Mouse (Mus musculus) forebrain, embryonic 16.5 days (tissue): ENCODE data around the gene Irs1. TPM values are rescaled to one million over a fixed set of nuclear protein-coding genes. Genes with fewer than 3 reads are reported as not detected.

ENCODE experiments used
- ATAC-seq: fragments of 200-750 bp; cut with Nextera tagmentation; 2 replicates; pipeline ENCODE4 v1.8.0; 2017; ENCODE audit warnings: mild to moderate bottlenecking, moderate library complexity
- H3K27ac ChIP-seq: fragments of 300-500 bp; sonication (generic); 2 replicates; pipeline ENCODE4 v1.5.1; 2014; ENCODE audit warnings: low read length, control low read depth
- H3K27me3 ChIP-seq: fragments of 300-500 bp; sonication (generic); replicated peaks from 2 replicates; pipeline ENCODE4 v1.6.1; 2014; ENCODE audit warnings: low read length; ENCODE audit not compliant: control insufficient read depth, insufficient read depth
- H3K36me3 ChIP-seq: fragments of 300-500 bp; sonication (generic); 2 replicates; pipeline ENCODE4 v1.6.1; 2014; ENCODE audit not compliant: control insufficient read depth, insufficient read depth
- H3K4me1 ChIP-seq: fragments of 300-500 bp; sonication (generic); replicated peaks from 2 replicates; pipeline ENCODE4 v1.6.1; 2014; ENCODE audit warnings: low read length; ENCODE audit not compliant: control insufficient read depth, insufficient read depth
- H3K4me2 ChIP-seq: fragments of 300-500 bp; sonication (generic); 2 replicates; pipeline ENCODE4 v1.6.1; 2014; ENCODE audit warnings: mild to moderate bottlenecking, low read length, control low read depth
- H3K4me3 ChIP-seq: fragments of 300-500 bp; sonication (generic); replicated peaks from 2 replicates; pipeline ENCODE4 v1.5.1; 2014; ENCODE audit warnings: mild to moderate bottlenecking, low read length, control low read depth
- H3K9ac ChIP-seq: fragments of 300-500 bp; sonication (generic); replicated peaks from 2 replicates; pipeline ENCODE4 v1.6.1; 2014; ENCODE audit warnings: low read depth, low read length, control low read depth
- H3K9me3 ChIP-seq: fragments of 300-500 bp; sonication (generic); 2 replicates; pipeline ENCODE4 v1.6.1; 2016; ENCODE audit warnings: low read length; ENCODE audit not compliant: control insufficient read depth
- WGBS: fragments of 180-500 bp; shearing (Covaris S2); extraction: QIAGEN DNeasy Blood & Tissue Kit; methylation state at CpG from one replicate; pipeline ENCODE4 v1.1.7; 2014; 5-methylcytosine and 5-hydroxymethylcytosine counted together
- polyA plus RNA-seq: library from polyadenylated mRNA; unstranded; fragments of >200 nt; fragmentation: Nextera tagmentation; extraction: Ambion mirVana; gene quantifications from 2 replicates; pipeline ENCODE4 v1.2.1, GENCODE M21; 2015

The Irs1 gene
- polyA plus RNA-seq, 1 experiment from 2014 or later: 9.2 TPM

DNA sequence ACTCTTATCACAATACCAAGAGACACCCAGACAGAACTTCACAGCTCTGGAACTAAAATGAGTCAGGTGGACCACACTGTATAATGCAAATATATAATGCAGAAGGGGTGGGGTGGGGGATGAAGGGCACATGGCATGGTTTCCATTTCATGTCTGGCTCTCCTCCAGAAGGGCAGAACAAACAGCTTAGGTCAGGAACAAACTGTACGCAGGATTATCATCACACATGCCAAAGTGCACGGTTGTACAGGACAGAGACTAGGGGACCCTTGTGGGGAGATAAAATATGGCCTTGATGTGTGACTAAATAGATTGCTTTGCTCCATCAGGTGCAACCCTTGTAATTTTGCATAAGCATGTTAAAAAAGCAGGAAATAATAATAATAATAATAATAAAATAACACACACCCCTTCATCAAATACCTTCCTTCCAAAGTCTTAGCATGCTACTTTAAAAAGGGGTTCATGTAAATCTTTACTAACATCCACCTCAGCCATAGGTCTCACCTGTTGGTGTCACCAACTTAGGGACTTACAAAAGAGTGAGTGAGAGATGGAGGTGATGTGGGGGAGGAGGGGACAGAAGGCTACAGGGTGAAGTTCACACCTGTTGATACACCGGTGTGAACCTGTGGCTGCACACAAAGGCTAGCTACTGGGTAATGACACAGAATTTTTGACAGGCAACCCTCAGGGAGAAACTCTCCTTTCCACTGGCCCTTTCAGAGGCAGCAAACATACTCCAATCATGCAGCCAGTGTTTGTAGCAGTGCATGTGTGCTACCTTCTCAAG lies 51.6 kb downstream of the Irs1 start:
- no peak for ATAC-seq
- Histone ChIP-seq H3K27ac (no peak overlapping the region), H3K36me3 (peaks cover 5% of the 10 kb centered on the region), H3K9me3 (no peaks in the 10 kb centered on the region), H3K27me3 (no peaks in the 10 kb centered on the region), H3K4me3 (no peak overlapping the region), H3K4me1 (no peaks in the 10 kb centered on the region; the same call in 1 of the 2 replicates), H3K4me2 (no peak overlapping the region), H3K9ac (no peak overlapping the region)
- WGBS: 78% methylated on average over 3 of the region's 3 CpGs

DNA sequence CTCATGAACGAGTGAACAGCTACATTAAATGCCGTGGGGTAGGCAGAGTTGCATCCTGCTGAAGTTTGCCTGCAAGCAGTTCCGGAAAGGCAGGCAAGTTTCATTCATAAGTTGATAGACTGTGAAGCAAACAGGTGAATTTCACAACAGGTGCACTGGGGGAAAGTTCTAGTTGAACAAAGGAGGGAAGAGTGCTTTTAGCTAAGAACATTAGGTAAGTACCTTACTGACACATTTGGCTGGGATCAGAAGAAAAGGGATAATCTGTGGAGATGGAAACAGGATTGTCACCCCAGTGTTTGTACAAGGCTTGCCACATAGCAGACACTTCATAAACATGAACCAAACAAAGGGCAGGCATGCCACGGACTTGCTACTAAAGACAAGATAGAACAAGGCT lies 53.0 kb downstream of the Irs1 start:
- Histone ChIP-seq H3K4me3 (no peak overlapping the region), H3K27me3 (no peaks in the 10 kb centered on the region), H3K9me3 (no peaks in the 10 kb centered on the region), H3K27ac (no peak overlapping the region), H3K4me1 (no peaks in the 10 kb centered on the region), H3K9ac (no peak overlapping the region), H3K4me2 (no peak overlapping the region), H3K36me3 (peaks cover 11% of the 10 kb centered on the region)
- no peak for ATAC-seq
- 79% methylated on average over 4 of the region's 4 CpGs for WGBS

DNA sequence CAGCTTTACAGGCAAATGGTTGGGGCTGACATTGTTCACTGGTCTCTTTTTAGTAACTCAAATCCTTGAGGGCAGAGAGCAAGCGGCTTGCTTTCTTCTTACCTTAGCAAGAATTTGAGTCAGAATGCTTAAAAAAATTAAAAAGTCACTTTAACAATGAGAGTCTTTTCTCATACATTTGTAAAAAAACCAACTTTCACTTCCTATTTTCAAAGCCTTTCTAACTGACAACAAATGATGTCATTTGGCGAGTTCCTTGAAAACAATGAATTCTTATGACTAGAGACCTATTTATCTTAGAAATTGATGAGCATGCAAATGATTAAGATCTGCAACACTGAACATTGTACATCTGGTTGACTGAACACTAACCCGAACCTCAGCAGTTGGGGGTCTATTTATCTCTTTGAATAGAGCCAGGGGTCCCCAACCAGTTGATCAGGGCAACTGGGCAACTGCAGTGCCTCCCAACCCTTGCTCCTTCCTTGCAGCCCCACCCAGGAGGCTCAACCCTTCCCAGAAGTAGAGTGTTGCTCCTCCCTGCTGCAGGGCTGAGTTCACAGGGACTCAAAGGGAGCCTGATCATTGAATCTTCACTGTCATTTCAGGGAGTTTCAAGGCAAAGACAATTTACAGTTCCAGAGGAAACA lies 55.6 kb downstream of the Irs1 start:
- no peaks in the 10 kb centered on the region for H3K4me1 ChIP-seq
- 58% methylated on average over 3 of the region's 3 CpGs for WGBS
- no peak overlapping the region for H3K9ac ChIP-seq
- no peak for ATAC-seq
- no peak overlapping the region for H3K4me2 ChIP-seq
- H3K4me3 ChIP-seq: no peak overlapping the region
- no peaks in the 10 kb centered on the region for H3K27me3 ChIP-seq
- no peak overlapping the region for H3K27ac ChIP-seq
- H3K9me3 ChIP-seq: no peaks in the 10 kb centered on the region
- peaks cover 11% of the 10 kb centered on the region for H3K36me3 ChIP-seq

DNA sequence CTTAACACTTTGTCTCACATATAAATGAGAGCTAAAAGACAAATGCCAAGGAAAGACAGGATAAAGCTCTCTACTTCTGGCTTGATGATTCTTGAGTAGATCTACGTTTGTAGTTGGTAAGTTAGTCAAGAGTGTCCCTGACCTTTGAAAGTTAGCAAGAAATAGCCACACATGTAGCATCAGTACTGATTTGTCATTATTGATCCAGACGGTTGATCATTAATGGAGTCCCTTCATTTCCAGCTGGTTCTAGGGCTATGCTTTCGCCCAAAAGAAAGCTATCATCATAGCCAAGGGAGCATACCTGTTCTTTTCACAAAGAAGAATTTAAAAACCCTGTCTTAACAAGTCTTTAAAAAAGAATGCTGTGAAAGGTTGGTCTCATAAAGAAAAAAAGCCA lies 56.6 kb downstream of the Irs1 start:
- no peak overlapping the region for H3K4me2 ChIP-seq
- H3K4me1 ChIP-seq: no peaks in the 10 kb centered on the region
- no peak overlapping the region for H3K4me3 ChIP-seq
- H3K27me3 ChIP-seq: no peaks in the 10 kb centered on the region
- peaks cover 11% of the 10 kb centered on the region for H3K36me3 ChIP-seq
- no peak for ATAC-seq
- no peak overlapping the region for H3K9ac ChIP-seq
- 95% methylated on average over 3 of the region's 3 CpGs for WGBS
- no peak overlapping the region for H3K27ac ChIP-seq
- no peaks in the 10 kb centered on the region for H3K9me3 ChIP-seq

DNA sequence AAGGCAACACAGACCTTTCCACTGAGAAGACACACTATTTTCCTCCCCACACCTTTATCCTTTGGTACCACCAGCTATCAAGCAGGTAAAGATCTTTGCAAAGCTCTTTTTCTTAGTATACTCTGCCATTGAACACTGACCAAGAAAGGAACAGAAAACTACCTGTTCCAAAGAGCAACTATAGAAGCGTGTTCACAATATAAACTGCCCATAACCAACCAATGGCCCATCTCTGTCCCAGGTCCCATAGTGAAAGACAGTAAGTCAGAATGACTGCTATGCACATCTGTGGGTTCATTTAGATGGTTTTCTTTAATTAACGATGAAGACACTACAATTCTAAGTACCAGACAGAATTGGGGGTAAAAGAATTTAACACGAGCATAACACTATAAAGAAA lies 58.4 kb downstream of the Irs1 start, which contains the start of gene Gm9747:
Gene Gm9747 (plus strand): TSS at position 301 of the 400 bp plus-strand sequence.
- no peak for ATAC-seq
- 95% methylated on average over 3 of the region's 3 CpGs for WGBS
- H3K9ac ChIP-seq: no peak within 1 kb of the TSS

DNA sequence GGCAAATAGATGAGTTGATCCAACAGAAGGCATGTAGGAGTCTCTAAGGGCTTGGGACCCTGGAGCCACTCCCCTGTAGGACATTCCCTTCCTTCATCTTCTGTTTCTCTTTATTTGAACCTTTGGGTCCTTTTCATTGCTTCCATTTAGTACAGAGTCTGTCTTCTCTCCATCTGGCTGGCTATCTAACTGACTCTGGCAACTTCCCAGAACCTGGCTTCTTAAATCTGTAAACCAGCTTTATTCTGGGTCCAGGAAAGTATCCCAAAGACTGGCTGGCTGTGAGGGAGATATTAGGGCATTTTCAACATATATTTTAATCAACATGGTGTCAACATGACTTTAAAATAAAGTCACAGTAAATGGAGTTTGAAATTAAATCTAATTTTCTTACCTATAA lies 62.4 kb downstream of the Irs1 start:
- Histone ChIP-seq H3K4me3 (no peak overlapping the region), H3K4me1 (no peaks in the 10 kb centered on the region), H3K36me3 (0 out of 2 replicates have a peak, but pooled peaks cover 3% of the 10 kb centered on the region), H3K27me3 (no peaks in the 10 kb centered on the region), H3K27ac (no peak overlapping the region), H3K9ac (no peak overlapping the region), H3K9me3 (no peaks in the 10 kb centered on the region), H3K4me2 (no peak overlapping the region)
- ATAC-seq: no peak

More for the DNA sequence above, 58.4 kb downstream of the Irs1 start, which contains the start of gene Gm9747:
- peaks cover 11% of the 10 kb centered on the region for H3K36me3 ChIP-seq
- H3K27me3 ChIP-seq: no peaks in the 10 kb centered on the region
- H3K4me1 ChIP-seq: no peaks in the 10 kb centered on the region
- no peak within 1 kb of the TSS for H3K4me3 ChIP-seq
- no peak within 1 kb of the TSS for H3K27ac ChIP-seq
- no peak within 1 kb of the TSS for H3K4me2 ChIP-seq
- H3K9me3 ChIP-seq: no peaks in the 10 kb centered on the region

DNA sequence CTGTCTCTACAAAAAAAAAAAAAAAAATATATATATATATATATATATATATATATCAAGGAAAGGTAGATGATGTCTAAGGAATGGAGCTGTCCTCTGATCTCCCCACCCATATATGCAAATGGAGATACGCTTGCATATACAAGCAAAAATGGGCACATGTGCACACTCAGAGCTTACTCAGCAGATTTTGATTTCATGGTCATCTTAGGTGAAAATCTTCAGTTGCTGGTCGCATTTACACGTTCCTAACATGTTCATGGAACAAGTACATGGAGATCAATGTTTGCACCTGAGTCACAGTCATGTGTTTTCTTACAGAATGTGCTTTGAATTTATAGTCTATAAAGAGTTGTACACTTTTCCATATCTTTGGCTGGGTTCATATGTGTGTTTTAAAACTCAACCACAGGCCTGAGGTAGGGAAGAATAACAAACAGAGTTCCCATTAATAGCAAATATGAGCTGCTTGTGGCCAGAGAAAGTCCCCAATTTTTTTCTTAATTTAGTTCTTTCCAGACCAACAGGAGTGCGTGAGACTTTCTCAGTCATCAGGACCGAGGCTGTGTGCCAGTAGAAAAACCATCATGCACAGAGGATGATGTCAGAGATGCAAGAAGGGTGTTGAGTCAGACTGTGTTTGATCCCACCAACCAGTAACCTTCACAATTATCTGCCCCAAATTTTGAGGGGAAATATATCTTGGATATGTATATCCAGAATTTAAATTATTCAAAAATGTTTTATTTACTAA lies 68.0 kb downstream of the Irs1 start:
- H3K4me3 ChIP-seq: no peak overlapping the region
- WGBS: 90% methylated on average over 5 of the region's 5 CpGs
- no peak overlapping the region for H3K4me2 ChIP-seq
- H3K27me3 ChIP-seq: no peaks in the 10 kb centered on the region
- no peak overlapping the region for H3K27ac ChIP-seq
- H3K9ac ChIP-seq: no peak overlapping the region
- ATAC-seq: no peak
- H3K9me3 ChIP-seq: no peaks in the 10 kb centered on the region
- H3K4me1 ChIP-seq: peaks cover 4% of the 10 kb centered on the region; the same call in 1 of the 2 replicates
- H3K36me3 ChIP-seq: no peaks in the 10 kb centered on the region

DNA sequence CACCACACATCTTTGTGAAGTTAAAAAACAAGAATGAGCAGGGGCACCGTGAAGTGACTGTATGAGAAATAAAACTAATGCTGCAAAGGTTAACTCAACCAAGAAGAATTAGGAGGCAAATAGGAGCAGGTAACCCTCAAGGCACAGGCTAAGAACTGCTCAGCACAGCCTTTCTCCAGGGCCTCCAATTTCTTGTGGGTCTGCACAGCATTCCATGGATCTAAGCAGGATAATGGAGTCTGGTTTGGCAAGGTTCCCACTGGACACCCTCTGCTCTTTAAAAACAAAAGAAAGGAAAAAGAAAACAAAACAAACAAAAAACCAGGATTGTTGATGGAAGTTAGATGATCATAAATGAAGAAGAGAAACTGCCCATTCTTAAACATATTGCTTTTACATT lies 69.8 kb downstream of the Irs1 start:
- H3K4me3 ChIP-seq: no peak overlapping the region
- H3K27ac ChIP-seq: no peak overlapping the region
- H3K9me3 ChIP-seq: no peaks in the 10 kb centered on the region
- 38% methylated on average over 1 of the region's 1 CpGs for WGBS
- no peak for ATAC-seq
- H3K27me3 ChIP-seq: no peaks in the 10 kb centered on the region
- peaks cover 4% of the 10 kb centered on the region; the same call in 1 of the 2 replicates for H3K4me1 ChIP-seq
- H3K9ac ChIP-seq: no peak overlapping the region
- H3K4me2 ChIP-seq: no peak overlapping the region
- no peaks in the 10 kb centered on the region for H3K36me3 ChIP-seq
